Mouse (Mus musculus) myocyte (in vitro differentiated cells): ENCODE measurements around the gene Tmem205.

Experiments used
- CEBPB ChIP-seq: IDR thresholded peaks from 2 replicates; pipeline ENCODE4 v1.6.1; 2011; ENCODE audit warnings: mild to moderate bottlenecking, moderate library complexity; ENCODE audit not compliant: poor library complexity, insufficient read depth, severe bottlenecking
- E2F4 ChIP-seq: IDR thresholded peaks from one replicate; pipeline ENCODE4 v1.6.1; 2011; ENCODE audit warnings: mild to moderate bottlenecking, control low read depth, moderate library complexity; ENCODE audit not compliant: insufficient read depth
- MAX ChIP-seq: IDR thresholded peaks from one replicate; pipeline ENCODE4 v1.6.1; 2011; ENCODE audit warnings: low read depth, mild to moderate bottlenecking, control low read depth
- MYOD1 ChIP-seq, 3 experiments: IDR thresholded peaks; one replicate each; pipeline ENCODE4 v1.6.1; 2011; ENCODE audit warnings: control low read depth in 2 of 3, low read depth in 2 of 3, mild to moderate bottlenecking in 2 of 3, moderate library complexity in 1 of 3; ENCODE audit not compliant: insufficient read length in 2 of 3, control insufficient read depth in 1 of 3
- POLR2A ChIP-seq: IDR thresholded peaks from one replicate; pipeline ENCODE4 v1.6.1; 2011; ENCODE audit warnings: low read depth, mild to moderate bottlenecking, control low read depth, moderate library complexity; ENCODE audit not compliant: insufficient read length
- TCF12 ChIP-seq: IDR thresholded peaks from one replicate; pipeline ENCODE4 v1.6.1; 2011; ENCODE audit warnings: mild to moderate bottlenecking, control low read depth; ENCODE audit not compliant: poor library complexity, insufficient read depth, severe bottlenecking
- TCF3 ChIP-seq: IDR thresholded peaks from one replicate; pipeline ENCODE4 v1.6.1; 2011; ENCODE audit warnings: low read depth, control low read depth; ENCODE audit not compliant: insufficient read length
- USF1 ChIP-seq: IDR thresholded peaks from one replicate; pipeline ENCODE4 v1.6.1; 2011; ENCODE audit warnings: low read depth, mild to moderate bottlenecking, control low read depth, moderate library complexity

- TF ChIP-seq CEBPB (no peak), POLR2A (no peak), E2F4 (no peak), TCF12 (no peak), MYOD1 (IDR thresholded peaks at IDR 0.05; ENCODE audit: control insufficient read depth in 1 of 3, insufficient read length in 2 of 3, low read depth in 2 of 3) (no peak), MAX (no peak), TCF3 (no peak), USF1 (no peak)
Measured at GRCm38 (mm10) chr9:21923490-21924098, 3.8 kb downstream of the Tmem205 start.
